Mouse (Mus musculus) spleen, postnatal 10 days (tissue): ENCODE results near the gene Ptprn2.

Experiments used
- DNase-seq, 2 experiments: peaks; one replicate each; pipeline ENCODE4 v3.0.0; 2021 to 2022; ENCODE audit warnings: low spot score in 2 of 2

Ptprn2 gene

DNA sequence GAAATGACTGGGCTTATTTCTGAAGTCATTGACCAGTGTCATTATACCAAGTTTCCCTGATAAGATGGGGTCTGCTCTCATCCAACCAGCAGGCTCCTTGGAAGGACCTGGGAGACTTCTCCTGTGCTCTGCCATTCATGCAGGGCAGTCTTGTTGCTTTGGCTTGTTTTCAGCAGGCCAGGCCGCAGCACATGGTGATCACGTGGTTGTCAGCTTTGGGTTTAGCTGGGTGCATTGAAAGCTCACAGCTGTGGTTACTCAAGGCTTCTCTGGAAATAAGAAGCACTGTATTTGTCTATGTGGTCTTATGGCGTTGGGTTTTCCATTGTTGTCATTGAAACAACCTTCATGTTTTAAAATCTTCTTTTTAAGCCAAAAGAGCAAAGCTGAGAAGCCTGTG lies 678.3 kb downstream of the Ptprn2 start:
- no peak for DNase-seq

DNA sequence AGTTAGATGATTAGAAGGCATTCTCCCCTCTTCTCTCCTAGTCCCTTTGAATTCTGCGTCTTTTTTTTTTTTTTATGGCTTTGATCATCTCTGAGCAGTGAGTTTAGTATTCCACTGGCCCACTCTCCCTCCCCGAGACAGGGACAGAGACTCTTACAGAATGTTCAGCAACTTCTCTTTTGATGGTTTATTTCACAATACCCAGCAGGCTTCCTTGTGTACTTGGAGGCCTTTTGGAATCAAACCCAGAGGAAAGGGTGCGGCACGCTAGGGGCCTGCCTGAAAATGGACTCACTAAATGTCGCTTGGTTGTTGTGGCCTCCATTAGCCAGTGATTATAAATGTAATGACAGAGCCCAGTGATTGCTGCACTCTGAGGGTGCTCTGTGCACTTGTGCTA lies 680.7 kb downstream of the Ptprn2 start:
- no peak for DNase-seq

DNA sequence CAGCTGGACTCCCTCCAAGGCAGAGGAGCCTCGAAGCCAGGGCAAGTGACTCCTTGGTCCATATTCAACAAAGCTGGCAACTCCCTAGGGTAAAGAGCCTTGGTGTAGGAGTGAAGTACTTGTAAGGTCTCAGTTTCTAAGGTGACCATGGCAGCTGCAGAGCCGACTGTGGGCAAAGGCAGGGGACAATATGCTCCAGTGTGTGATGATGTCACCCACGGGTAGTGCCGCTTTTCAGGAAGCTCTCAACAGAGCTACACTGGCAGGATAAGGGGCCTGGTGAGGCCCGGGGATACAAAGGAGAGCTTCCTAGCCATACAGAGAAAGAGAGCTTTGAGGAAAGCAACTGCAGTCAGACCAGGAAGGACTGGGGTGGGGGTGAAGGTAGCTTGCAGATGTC lies 684.1 kb downstream of the Ptprn2 start:
- DNase-seq: no peak

DNA sequence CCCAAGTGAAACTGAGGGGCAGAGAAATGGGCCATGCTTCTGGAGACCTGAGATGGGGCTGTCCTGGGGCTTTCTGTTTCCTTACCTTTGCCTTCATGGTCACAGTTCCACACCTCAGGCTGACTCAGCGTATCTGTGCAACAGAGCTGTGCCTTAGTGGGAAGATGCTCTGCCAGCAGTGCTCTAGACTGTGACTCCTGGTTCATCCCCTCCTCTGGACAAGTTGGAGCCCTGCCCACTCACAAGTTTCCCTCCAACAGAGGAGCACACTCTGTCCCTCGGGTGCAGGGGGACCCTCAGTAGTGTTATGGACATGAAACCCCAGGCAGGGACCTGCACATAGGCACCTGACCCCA lies 687.0 kb downstream of the Ptprn2 start:
- DNase-seq: no peak

DNA sequence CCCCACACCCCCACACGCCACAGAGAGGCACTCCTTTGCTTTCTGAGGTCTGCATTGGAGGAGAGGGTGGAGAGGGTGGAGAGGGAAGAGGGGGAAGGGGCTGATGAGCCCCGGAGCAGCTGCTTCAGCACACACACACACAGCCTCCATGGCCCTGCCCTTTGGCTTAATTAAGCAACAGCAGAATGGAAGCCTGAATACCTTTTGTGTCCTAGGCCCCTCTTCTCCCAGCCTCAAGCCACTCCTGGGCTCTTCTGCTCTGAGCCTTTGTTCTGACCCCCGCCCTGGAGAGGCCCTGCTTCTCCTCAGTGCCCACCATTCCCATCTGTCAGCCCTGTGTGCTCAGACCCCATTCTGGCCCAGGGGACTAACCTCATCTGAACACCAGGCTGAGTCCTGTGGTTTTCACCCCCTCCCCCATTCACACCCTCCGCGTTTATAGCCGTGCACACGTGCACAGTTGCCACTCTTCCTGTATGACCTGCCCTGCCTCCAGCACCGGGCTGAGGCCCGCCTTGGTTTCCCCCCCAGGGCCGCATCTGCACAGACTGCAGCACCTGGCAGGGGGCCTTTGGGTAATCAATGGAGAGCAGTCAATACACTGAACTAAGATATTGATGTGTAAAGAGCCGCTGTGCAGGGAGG lies 687.5 kb downstream of the Ptprn2 start:
- DNase-seq: no peak

DNA sequence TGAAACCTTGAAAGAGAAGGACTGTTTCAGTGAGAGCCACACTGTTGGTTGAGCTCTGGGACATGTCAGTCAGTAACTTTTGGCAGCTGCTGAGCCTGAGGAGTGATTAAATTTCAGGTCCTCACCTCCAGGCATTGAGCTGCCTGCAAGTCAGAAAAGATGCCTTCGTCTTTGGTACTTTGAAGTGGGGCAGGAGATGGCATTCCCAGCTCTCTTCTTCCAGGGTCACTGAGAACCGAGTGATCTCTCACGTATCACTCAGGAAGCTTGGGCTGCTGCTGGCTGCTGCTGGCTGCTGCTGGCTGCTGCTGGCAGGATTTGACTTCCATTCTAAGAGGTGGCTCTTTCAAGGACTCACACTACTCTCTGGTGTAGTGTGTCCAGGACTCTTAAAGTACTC lies 688.7 kb downstream of the Ptprn2 start:
- DNase-seq: no peak

DNA sequence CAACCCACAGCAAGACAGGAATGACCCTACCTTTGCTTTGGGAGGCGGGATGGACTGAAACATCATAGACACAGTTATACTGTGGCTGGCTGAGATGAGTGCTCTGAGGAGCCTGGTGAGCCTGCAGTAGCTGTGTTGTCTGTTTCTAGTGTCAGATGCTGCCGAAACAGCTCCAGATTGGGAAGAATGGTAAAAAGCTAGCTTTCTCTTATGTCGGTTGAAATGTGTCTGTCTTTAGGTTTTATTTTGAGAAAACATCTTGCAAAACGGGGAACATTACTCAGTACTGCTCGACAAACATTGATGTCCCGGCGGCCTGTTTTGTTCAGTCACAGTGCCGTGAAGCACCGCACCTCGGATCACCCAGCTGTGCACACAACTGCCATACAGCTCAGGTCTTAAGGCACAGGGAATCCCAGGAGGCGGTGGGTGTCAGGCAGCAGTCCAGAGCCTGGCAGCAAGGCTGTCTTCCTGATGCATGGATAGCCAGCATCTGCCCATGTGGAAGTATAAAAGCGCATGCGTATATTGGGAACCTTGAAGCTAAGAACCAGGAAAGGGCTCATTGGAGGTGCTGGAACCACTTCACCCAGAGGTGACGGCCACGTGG lies 689.7 kb downstream of the Ptprn2 start:
- no peak for DNase-seq

DNA sequence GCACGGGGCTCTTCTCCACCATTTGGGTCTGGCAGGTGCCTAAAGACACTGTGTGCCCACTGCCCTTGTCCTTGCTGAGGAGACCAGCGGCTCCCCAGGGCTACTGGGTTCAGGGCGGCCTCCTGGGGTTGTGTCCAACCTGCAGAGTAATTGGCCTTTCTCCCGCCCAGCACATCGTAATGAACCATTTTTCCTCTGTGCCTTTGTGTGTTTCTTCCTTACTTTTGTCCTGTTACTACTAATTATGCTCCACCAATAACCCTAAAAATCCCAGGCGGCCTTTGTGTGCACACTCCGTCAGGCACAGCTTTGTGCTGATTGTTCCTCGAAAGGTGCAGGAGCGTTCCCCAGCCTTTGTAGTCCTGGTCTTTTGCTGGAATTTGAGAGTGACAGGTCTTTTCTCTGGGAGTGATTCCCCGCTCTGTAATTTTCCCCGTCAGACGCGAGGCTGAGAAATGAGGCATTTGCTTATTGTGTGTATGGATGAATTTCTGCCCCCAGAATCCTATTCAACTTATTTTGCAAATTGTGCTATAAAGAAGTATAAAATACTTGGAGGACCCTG lies 690.8 kb downstream of the Ptprn2 start:
- no peak for DNase-seq

DNA sequence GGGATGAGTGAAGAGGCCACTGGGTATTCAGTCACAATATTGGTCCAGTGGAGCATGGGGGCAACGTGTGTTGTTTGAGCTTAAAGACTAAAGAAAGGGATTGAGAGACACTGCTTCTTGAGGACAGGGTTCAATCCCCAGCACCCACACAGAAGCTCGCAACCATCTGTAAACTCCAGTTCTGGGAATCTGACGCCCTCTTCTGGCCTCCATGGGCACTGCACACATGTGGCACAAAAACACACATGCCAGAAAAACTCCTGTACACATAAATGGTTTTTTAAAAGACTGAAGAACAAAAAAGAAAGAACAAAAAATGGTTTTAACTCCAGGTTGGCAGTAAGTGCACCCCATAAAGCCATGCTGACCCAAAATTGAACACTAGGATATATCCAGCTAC lies 701.6 kb downstream of the Ptprn2 start:
- DNase-seq: no peak

DNA sequence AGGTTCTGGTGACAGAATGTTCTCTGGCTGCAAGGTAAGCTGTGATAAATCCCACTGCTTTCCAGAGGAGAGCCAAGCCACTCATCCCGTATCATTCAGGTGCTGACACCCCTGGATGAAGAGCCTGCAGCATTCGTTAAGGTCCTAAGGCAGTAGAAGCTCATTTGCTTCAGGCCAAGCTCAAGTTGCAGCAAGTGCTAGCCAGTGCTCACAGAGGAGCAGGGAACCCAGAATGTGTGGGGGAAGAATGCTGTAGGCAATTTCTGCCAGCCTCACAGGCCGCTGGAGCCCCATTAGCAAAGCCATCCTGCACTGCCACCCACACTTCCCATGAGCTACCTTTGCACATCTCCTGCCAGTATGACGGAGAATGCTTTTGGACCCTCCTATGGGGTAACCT lies 706.5 kb downstream of the Ptprn2 start:
- DNase-seq: no peak

DNA sequence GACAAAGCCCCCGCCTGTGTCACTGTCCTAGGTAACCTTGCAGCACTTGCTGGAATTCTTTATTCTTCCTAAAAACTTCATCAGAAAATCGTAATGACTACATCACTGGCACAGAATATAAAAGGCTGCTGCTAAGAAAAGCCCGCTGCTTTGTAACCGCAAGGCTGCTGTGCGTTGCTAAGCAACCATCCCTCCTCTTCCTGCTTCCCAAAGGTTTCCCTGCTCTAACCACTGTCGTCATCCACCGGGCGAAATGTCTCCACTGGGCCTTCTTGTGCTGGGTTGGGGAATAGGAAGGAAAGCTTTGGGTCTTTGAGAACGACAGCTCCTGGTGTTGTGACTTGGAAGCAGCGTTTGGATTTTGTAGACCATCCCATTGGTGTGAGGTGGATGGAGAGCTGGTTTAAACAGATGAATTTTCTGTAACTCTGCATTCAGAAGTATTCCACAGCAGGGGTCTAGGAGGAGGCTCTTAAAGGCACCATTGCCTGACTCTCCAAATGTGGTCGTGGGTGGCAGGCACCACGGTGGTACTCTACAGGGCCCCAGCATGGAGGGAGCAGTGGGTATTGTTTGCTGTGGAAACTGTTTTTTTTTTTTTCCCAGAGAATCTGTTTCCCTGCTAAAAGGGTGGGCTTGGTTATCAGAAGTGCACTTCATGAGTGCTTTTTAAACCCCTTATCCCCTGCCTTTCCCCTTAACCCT lies 711.4 kb downstream of the Ptprn2 start:
- DNase-seq: no peak

DNA sequence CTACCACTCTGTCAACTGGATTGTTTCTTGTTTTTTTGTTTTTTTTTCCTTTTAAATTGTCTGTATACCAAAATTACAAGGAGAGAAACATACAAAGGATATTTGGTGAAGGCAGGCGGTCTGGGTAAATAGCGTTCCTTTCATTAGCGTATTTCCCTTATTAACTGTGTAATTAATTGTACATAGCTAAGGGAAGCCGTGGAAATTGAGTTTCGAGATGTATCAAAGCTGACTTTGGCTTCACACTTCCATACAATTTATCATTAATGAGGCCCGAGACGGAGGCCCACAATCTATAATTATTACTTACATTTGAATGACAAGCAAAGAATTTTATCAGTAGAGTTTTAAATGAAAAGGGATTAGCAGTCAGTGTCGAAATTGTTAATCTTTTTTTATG lies 712.6 kb downstream of the Ptprn2 start:
- DNase-seq: no peak

DNA sequence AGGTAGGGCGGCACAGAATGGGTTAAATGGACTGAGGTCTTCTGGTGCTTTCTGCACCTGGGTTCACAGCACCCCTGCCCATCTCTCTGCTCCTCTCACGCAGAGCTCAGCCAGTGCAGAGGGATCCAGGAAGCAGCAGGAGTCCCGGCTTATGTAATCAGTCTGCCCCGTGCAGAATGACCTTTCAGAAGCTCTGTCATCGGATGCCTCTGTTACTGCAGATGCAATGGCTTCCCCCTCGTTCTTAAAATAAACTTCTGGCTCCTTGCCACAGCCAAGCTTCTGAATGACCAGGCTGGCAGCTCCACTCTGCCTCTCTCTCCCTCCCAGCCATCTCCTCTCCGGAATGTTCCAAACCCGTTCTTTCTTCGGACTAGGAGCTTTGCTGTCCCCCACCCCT lies 714.6 kb downstream of the Ptprn2 start:
- DNase-seq: no peak

DNA sequence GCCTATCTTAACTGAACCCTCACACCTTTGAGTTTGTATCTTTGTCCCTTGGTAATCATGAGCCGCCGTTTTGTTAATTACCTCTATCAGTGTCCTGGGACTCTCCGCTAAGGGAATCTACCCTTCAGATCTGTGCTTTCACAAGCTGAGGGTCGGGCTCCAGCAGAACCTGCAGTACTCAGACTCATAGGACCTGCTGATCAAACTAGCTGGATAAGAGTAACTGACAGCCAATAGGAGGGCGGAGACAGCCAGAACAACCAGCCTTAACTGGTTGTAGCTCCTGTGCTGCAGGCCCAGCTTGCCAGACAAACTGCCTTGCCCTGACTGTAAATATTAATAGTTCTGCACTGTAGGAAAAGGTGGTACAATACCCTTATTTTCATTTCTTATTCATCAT lies 715.1 kb downstream of the Ptprn2 start:
- DNase-seq: no peak

DNA sequence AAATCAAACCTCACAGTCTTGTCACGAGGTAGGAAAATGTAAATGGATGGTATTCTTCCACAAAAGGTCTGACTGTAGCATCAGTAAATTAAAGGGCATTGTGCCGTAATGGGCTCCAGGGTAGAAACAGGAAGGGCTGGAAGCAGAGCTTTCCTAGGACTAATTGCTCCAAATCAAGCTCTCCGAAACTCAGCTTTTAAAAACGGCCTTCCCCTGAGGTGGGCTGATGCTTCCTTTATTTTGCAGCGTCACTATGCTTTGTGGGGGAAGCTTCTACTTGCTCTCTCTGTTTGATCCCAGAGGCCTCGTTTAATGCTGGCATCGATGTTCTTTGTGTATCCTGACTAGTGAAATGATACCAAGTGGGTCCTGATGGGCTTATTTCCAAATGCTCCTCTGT lies 718.0 kb downstream of the Ptprn2 start:
- DNase-seq: no peak

DNA sequence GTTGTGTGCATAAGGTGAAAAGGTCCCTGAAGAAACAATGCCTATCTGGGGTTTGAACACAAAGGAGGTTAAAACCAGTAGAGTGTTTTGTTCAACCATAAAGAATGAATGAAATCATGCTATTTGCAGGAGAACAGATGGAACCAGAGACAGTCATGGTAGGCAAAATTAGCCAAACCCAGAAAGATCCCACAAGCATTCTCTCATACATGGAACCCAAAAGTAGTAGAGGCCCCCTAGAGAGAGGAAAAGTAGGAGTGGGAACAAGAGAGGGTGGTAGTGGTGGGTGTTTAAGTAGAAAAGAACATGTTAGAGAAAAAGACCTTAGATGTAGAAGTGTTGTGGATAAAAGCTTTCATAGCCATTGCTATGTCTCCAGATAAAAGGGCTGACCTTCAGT lies 719.4 kb downstream of the Ptprn2 start:
- DNase-seq: no peak

DNA sequence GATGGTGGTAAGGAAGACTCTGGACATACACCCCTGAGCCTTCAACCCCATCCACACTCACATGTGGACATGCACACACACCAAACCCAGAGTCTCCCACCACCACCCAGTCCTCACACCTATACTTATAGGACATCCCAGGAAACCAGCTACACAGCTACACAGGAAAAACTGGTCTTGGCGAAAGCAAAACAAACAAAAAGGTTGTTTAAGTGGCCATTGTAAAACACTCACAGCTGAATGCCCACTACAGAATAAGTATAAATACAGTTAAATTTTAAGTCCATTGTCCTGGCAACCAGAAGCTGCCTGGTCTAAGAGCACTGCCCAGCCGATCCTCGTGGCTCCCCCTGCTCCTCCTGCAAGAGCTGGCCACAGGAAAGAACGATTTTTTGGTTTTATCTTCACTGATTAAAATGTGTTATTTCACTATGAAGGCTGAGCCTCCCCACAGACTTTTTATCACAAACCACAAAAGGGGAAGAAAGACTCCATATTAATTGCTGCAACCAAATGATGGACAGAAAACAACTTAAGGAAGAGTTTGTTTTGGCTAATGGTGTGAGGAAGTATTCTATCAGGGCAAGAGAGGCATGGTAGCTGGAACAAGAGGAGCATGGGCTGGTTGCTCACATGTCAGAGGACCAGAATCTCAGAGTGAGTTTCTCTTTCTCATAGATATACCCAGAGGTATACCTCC lies 722.1 kb downstream of the Ptprn2 start:
- no peak for DNase-seq

DNA sequence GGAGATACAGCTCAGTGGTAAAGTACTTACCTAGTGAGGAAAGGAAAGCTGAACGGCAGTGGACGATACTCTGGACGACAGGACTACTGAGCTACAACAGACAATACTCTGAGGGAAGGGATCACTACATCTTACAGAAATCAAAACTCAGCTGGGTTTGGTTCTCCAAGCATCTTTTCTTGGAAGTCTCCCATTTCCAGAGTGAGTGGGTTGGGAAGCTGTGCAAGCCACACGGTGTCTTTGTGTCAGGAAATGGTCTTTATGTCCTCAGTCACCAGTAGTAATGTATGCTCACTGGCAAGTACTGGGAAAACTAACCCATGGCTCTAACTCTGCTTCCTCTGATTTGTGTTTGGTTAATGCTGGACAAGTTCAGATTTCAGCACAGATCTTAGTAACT lies 724.9 kb downstream of the Ptprn2 start:
- no peak for DNase-seq

DNA sequence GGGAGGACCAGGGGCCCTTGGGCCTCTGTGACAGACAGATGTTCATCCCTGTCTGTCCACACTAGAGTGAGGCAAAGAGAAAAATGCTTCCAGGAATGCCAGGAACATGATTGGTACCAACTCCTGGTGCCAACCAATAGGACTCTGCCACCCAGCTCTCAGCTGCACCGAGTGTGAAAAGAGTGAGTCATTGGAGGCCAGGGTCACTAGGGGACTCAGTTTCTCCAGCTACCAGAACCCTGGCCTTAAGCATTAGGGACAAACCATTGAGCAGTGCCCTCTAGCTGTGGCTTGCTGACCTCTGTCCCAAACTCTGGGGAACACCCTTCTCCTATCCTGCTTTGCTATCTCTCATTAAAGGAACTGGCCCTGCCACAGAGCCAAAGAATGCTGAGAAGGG lies 728.0 kb downstream of the Ptprn2 start:
- no peak for DNase-seq

DNA sequence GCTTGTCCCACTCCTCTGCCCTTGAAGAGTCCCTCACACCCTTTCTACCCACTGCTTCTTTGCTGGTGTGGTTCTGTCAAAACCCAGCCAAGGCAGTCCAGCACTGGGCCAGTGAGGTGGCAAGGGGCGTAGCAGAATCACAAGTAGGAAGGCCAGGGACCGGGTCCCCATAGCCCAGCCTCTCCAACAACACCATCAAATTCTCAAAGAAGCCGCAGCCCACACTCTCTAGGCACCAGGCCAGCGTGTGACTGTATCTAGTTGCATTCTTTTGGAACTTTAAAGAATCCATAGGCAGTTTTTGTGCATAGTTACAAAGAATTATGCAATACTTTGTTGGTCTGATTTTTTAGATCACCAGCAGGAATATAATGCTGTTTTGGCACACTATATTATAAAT lies 728.8 kb downstream of the Ptprn2 start:
- DNase-seq: no peak

DNA sequence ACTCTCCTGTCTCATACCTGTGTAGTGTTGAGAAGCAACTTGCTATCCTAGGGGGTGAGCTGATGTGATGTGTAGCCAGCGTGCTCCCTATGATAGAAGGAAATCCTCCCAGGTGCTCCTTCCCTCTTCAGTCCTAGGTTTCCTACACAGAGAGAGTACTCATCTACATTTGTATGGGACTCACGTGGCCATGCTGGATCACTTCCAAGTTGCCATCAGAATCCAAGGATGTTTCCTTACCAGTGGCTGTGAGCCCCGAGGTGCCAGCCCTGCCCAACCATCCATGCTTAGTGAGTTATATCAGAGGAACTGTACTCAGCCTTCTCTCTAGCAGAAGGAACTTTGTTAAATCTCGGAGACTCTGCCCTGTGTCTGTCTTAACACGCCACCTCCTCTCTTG lies 729.4 kb downstream of the Ptprn2 start:
- no peak for DNase-seq

DNA sequence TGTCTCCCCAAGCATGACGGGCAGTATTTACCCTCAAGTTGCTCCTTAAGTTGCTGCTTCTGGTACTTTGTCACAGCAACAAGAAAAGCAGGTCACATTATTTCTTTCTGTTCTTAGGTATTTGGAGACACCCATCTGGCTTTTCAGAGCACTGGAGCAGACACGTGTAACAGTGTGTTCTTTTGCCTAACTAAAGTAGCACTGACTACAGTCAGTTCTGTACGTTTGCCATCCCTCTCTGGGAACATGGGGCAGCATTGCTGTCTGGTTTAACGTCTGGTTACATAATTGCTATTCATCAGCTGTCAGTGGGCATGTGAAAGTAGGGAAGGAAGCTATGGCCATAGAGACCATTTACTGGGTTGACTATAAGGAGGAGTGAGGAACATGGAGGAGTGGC lies 736.4 kb downstream of the Ptprn2 start:
- DNase-seq: no peak

DNA sequence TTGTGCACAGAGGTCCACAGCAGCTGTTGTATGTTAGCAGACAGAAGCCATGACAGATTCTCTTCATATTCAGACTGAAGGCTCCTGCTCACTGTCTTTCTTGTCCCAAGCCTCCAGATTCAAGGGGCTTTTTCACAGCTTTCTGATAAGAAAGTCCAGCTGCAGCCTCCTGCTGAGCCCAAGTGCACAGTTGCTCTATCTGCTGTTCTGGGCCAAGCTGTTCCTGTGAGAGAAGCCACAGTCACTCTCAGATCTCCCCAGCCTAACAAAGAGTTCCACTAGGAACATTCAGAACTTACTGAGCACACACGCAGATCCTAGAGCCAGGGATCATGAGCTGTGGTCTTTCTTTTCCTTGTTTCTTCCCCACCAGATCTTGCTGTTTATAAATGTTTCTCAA lies 738.5 kb downstream of the Ptprn2 start:
- no peak for DNase-seq
